Mouse (Mus musculus) thymus, postnatal 36 days (tissue): Measurements from ENCODE around the gene Itsn2.
A peak's percentile ranks its signal among the peaks of the same experiment; 100 is the strongest.
"Not testable (repeated sequence)": the region's sequence is repeated elsewhere in the genome, so short reads cannot be mapped to it uniquely, and the experiment has no call there.

Source experiments
- DNase-seq, 2 experiments: peaks; one replicate each; pipeline ENCODE4 v3.0.0; 2022; ENCODE audit warnings: mixed read lengths in 2 of 2

Itsn2 gene

DNA sequence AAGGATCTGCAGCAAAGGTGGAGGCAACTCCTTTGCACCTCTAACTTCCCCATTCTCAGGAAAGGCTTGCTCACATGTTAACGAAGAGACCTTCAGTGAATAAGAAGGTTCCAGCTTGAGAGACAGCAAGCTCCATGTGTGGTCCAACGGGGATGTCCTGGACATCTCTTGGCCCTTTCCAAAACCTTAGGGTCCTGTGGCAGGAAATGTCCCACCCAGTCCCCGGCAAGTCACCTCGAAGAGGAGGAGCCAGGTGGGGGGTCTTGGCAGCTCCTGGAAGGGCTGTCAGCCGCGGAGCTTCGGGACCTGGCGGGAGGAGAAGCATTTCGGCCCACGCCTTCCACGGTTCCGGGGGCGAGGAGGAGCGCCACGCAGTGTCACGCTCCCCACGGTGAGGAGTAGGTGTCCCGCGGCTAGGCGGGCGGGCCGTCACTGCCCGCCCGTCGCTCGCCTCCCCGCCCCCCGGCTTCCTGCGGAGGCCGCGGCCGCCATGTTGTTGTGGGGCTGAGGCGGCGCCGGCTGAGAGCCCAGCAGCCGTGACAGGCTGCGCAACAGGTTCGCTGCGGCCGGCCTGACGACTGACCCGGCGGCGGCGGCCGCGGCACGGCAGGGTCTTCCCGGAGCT, at the start of gene Itsn2, which contains the start of gene Gm3625:
Gene Itsn2 (plus strand): TSS at position 98 of the 625 bp plus-strand sequence.
Gene Gm3625 (minus strand): TSS at position 387 of the 625 bp plus-strand sequence.
- DNase-seq = peak; percentile 80 to 82

DNA sequence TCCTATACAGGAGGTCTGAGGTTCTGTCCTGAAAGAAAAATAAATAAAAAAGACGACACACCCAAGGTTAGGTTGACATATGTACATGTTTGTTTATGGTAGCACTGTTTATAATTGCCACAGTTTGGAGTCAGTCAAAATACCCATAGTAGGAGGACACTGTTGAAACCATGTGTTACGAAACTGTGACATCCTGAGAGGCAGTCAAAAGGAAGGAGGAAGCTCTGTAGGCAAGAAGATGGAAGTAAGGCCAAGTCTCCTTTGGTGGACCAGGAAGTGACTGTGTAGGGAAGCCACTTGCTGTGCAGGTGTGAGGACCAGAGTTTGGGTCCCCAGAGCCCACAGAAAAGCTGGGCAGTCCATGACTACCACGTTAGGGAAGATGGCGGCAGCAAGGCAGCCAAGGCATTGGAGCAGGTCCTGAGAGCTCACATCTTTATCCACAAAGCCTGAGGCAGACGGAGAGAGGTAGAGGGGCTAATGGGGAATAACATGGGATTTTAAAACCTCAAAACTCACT, 48.0 kb upstream of the Itsn2 start:
- DNase-seq = no peak

DNA sequence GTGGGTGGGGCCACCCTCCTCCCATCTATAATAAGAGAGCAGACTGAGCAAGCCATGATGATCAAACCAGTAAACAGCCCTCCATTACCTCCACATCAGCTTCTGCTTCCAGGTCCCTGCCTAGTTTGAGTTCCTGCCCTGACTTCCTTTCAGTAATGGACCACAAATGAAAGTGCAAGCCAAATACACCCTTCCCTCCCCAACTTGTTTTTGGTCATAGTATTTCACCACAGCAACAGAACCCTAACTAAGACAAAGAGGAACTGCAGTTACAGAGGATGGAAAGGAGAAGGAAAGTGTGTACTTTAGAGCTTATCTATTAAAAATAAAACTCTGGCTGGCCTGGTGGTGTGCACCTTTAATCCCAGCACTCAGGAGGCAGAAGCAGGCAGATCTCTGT, 47.0 kb upstream of the Itsn2 start:
- DNase-seq = no peak

DNA sequence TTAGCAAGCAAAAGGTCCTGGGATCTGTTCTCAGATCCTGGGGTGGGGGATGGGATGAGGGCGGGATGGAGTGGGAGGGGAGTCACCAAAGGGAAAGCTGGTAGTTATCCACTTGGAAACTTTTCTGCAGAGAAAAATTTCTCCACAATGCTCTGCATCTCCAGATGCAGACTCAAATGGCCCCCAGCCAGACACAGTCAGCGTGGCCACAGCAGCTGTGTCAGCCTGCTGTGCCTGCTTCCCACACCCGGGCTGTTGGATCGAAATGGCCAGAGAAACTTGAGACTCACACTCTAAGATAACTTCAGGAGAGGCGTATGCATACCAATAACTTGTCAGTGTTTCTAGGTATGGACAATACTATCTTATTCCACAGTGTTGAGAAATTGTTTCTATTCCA, 45.9 kb upstream of the Itsn2 start:
- no peak for DNase-seq

DNA sequence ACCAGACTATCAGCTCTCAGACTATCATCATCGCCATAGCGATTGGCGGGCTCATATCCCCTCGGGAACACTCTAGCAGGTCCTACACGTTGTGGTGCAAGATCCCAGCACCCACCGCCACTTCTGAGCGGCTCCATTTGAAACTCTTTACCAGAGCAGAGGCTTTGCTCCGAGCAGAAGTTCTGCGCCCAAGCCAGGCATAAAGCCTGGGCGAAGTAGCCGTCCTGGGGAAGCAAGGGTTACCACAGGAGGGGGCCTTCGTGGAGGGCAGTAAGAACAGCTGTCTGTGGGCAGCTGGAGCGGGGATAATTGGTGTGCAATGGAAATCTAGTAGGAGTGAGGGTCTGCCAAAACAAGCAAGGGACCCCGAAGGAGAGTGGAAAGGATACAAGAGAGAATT, 44.9 kb upstream of the Itsn2 start:
- no peak for DNase-seq

DNA sequence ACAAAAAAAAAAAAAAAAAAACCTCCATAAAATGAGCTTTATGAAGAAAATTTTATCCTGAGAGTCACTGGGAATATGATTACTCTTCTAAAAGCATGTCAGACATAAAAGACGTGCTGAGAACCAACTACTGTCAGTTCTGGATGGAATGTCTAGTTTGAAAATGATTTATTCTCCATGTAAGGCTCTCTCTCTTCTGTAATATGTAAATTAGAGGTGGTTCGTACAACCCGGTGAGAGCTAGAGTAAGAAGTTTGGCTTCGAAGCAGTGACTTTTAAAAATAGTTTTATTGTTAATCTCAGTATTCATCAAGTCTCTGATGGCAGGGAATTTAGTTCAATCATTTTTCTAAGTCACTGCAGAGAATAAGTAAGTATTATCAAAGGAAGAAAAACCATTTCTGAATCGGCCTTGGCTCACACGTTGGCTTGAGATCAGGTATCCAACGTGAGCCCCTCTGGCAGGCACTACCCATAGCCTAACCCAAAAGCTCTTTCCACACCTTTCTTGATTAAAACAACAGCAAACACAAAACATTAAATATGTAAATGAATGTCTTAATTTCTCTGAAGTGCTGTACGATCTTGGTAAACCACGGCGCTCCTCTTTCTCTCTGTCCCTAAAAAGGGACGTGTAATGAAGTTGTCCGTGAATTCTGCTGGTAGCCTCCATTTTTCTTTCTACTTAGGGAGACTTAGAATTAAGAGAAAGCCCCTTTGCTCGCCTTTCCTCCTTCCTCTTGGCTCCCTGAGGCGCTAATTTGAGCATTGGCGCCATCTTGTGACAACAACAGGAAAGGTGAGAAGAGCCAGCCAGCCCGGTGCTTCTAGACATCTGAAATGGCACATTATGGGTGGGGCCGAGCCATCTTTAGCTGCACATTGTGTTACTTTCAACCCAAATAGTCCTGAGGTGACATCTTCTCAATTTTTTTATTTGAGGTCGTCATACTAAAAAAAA, 44.1 kb upstream of the Itsn2 start:
- DNase-seq = peak; percentile 72 to 74

DNA sequence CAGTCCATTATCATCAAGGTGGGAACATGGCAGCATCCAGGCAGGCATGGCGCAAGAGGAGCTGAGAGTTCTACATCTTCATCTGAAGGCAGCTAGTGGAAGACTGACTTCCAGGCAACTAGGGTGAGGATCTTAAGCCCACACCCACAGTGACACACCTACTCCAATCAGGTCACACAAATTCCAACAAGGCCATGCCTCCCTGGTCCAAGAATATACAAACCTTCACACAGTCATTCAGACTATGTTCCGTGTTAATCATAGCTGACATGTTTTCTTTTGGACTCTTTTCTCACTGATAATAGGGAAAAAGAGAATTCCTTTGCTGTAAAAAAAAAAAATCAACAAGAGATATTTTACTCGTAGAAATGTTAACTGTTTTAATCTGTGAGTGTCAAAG, 38.7 kb upstream of the Itsn2 start:
- DNase-seq = not testable (repeated sequence)

DNA sequence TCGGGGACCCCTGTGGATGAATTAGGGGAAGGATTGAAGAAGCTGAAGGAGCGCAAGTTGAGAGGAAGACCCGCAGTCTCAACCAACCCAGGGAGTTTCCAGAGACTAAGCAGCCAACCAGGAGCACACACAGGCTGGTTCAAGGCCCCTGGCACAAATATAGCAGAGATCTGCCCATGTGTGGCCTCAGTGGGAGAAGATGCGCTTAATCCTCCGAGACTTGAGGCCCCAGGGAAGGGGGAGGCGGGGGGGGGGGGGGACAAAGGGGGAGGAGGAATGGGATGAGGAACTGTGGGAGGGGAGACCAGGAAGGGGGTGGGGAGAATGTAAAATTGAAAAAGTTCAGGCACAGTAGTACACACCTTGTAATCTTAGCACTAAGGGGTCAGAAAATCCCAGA, 37.0 kb upstream of the Itsn2 start:
- DNase-seq = no peak

DNA sequence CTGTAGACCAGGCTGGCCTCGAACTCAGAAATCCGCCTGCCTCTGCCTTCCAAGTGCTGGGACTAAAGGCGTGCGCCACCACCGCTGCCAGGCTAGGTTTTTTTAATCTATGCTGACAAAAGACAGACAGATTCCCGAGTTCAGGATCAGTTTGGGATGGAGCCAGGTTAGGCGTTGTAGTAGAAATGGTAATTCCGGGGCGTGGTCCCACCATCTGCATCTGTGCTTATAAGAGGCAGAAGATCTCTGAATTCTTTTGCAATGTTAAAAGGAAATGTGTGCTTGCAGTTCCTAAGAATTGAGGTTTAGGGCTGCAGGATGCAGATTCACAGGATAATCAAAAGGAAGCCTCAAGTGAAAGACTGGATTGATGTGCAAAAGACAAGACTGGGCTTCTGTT, 35.5 kb upstream of the Itsn2 start:
- no peak for DNase-seq

DNA sequence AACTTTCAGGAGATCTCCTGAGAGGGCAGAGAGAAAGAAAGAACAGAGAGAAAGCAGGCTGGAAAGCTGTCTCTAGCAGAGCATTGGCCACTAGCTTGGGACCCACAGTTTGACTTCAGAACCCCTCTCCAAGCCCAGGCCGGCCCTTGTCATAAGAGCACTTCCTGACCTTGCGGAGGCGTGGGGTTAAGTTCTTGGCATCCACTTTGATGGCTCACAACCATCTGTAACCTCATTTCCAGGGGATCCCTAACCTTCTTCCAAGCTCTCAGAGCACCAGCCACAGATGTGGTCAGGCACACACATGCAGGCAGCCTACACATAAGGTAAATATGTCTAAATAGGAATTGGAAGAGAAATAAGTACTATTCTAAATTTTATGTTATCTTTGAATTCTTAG, 35.0 kb upstream of the Itsn2 start:
- no peak for DNase-seq

DNA sequence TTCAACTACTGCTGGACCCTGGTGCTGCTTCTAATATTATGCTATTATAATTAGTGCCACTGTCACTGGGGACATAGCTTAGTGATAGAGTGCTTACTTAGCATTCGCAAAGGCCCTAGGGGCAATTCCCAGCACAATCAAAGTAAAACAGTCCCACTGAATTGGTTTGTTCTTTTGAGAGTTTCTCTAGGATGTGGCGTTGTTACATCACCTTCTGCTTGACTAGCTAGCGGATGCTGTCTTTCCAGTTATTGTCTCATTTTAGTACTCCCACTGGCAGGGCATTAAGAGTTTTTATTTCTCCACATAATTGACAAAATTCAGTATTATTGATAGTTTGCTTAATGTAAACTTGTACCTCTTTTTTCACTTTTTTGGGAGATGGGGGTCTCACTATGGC, 34.4 kb upstream of the Itsn2 start:
- no peak for DNase-seq

DNA sequence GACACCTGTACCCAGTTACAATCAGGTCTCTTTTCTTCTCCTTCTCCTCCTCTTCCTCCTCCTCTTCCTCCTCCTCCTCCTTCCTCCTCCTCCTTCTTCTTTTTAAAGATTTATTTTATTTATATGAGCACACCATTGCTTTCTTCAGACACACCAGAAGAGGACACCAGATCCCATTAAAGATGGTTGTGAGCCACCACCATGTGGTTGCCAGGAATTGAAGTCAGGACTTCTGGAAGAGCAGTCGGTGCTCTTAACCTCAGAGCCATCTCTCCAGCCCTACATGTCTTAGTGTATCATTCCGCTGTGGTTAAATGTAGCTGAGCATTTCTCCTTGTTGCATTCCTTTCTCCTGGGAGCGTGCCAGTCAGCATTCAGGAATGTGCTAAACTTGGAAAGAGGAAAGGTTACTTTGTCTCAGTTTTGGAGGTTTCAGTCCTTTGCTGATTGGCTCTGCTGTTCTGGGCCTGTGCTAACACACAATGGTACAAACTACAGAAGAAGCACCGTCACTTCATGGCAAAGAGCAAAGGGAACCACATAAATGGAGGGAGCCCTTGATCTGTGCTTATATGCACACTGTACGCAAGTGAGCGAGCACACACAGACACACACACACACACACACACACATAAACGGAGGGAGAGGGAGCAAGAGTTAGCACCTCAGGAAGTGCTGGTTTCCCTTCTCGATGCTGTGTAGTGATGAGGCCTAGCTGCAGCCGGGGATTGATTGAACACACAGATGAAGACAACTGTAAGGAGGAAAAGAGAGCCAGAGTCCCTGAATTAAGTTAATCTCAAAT, 33.8 kb upstream of the Itsn2 start:
- peak; percentile 19 to 56 for DNase-seq

DNA sequence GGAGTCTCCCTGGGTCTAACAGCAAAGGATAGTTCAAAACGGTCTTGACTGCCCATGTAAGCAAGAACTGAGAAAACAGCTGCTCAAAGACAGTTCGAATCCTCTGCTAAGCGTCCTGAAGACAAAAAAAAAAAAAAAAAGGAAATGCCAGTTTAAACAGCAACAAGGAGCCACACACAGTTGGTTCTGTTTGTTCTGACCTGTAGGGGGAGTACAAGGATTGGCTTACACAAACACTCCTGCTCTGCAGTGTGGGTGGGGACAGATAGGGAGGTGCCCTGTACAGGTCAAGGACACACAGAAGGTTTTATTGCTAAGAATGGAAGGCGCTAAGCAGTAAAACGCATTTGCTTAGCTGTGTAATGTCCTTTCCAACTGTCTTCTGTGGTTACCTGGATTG, 20.6 kb upstream of the Itsn2 start:
- peak; percentile 15 to 41 for DNase-seq

DNA sequence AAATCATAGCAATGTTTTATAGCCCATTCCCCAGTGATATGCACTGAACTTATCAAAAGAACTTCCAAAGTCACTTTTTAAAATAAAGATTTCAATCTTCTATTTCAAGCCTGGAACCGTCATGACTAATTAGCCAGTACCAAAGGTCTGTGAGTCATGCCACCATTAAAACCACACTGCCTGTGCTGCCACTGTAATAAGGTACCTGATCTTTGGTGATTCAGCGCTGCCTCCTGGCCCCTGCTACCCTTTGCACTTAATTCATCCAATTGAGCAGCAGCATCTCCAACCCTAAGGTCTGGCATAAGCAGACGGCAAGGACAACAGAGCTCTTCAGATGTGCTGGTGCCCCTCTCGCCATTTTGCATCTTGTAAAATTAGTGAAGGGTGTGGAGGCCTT, 18.4 kb upstream of the Itsn2 start:
- DNase-seq = no peak

DNA sequence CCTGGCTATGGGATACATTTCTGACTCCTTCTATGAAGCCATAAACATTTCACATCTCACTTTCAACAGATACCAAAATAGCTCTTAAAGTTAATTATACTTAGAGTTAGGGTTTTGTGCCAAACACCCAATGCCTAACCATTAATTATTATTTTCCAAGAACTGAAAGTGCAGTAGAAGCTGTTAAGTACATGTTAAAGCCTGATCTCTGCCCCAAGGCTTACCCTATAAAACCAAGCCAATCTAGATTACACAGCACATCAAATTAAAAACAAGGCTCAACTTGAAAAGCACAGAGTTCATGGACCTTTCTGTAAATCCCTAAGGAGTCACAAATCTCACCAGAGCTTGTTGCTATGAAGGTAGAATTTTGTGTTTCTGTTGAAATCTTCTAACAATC, 10.1 kb upstream of the Itsn2 start:
- DNase-seq = no peak

DNA sequence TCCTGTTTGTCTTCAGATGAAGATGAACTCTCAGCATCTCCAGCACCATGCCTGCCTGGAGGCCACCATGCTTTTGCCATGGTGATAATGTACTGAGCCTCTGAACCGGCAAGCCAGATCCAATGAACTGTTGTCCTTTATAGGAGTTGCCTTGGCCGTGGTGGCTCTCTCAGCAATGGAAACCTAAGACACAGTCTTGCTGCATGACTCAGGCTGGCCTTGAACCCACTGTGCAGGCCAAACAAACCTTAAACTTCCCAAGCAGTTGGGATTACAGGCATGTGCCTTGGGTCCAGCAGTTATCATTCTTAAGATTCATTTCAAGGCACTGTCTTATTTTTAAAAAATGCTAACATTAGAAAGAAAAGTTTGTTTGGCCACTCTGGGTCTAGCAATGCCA, 4.6 kb upstream of the Itsn2 start:
- no peak for DNase-seq

DNA sequence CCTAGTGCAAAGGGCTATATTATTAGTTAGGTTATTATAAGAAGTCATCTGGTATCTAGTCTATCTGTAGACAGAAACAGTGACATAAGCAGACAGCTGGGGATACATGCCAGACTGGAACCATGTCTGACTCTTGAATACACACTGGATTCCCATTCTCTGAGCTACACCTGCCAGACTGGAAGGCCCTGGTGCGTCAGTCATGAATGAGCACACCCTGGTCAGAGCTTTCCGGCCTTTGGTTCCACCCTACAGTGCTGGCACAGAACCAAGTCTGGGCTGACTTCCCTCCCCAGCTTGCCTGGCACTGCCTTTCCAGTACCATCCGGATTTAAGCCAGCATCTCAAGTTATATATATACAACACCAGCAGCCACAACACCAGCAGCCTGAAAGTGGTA, 3.8 kb upstream of the Itsn2 start:
- DNase-seq = no peak

DNA sequence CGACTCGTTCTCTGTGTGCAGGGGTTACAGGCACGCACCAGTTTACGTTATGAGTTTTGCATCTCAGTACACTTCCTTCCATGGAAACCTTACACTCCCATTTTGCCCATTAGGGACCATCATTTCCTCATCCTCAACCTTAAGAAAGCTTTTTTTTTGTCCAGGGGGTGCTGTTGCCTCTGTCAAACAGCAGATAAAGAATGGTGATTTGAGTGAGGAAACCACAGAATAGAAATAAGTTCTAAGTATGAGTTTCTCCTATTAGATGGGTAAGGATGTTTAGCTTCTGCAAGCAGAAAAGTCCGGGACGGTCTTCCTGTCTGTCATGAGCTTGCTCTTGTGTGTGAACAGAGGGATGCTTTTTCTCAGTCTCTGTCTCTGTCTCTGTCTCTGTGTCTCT, 413 bp upstream of the Itsn2 start:
- no peak for DNase-seq

DNA sequence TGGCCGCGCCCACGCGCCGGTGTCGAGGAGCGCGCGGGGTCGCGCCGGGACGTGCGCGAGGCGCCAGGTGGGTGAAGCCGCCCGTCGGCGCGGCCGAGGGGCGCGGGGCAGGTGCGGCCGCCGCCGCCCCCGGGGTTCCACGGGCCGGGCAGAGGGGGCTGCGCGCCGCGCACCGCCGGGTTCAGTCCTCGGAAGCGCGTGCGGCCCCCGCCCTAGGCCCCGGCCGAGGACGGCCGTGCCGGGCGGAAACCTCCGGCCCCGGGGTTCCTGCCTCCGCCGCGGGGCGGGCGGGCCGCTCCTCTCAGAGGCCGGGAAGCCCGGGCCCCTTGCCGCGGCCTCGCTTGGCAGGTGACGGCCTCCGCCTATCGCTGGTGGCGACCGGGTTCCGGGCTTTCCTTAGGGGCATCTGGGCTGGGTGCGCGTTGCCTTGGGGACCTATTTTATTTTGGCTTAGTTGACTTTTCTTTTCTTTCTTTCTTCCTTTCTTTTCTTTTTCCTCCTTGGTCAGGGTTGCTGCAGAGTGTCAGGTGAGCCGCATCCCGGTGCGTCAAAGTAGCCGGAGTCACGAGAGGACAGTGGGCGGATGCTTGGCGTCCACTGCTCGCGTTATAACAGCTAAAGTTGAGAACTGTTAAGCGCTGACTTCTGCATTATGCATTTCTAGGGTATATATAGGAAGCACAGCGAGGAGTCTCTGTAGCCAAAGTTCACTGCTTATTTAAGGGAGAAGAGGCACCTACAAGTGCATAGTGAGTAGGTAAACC, 910 bp downstream of the Itsn2 start:
- DNase-seq = peak; percentile 68 to 71

DNA sequence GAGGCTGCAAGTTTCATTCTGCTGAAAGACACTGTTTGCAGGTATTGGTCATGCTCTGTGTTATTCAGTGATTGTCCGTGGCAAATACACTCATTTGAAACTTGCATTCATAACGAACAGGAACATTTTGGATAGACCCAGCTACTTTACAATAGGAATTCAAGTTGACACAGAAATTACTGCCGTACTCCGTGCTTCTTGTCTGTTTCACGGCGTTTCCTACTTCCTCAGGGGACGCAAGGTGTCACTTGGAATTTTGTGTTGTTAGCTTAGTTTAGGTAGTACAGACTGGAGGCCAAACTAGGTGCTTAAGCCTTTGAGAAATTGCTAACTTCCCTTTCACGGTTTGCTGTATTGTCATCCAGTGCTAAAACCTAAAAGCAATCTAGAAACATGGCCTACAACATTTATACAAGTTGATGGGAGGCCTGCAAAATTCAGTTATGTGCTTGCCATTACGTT, 1.5 kb downstream of the Itsn2 start:
- DNase-seq = peak in 1 of 2 experiments; percentile 6

DNA sequence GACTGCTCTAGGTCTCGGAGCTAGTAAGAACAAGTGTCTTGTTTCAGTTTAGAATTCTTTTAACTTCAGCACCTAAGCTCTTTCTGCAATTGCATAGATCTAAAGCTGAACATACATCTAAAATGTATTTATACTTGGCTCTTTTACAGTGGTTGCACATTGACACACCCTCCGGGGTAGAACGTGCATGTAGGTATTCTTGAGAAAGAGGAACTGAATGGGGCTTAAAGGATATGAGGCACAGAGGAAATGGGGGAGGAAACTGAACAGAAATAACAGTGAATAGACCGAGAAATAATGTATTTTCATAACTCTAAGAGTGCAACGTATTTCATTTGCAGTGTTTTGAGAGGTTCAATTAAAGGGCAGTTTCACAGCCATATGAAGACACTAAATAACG, 2.6 kb downstream of the Itsn2 start:
- DNase-seq = no peak
